Mouse (Mus musculus) lung, adult 2 months (tissue): ENCODE measurements around the gene Mipol1. TPM values are rescaled to one million over a fixed set of nuclear protein-coding genes. Genes with fewer than 3 reads are reported as not detected.

Experiments used
- DNase-seq: peaks from one replicate; pipeline ENCODE4 v3.0.0; 2022
- H3K4me1 ChIP-seq: fragments of 200-500 bp; 2 replicates; pipeline ENCODE4 v1.6.1; 2011; ENCODE audit warnings: low read length; ENCODE audit not compliant: control insufficient read depth, insufficient read depth
- H3K4me3 ChIP-seq: fragments of 200-500 bp; replicated peaks from 2 replicates; pipeline ENCODE3; 2011; ENCODE audit warnings: low read depth, mild to moderate bottlenecking, control low read depth, low read length; ENCODE audit errors: extremely low read depth
- CTCF ChIP-seq: fragments of 200-500 bp; IDR thresholded peaks from 2 replicates; pipeline ENCODE4 v1.5.1; 2011; ENCODE audit warnings: mild to moderate bottlenecking, low read length, control low read depth; ENCODE audit not compliant: insufficient read depth
- POLR2A ChIP-seq: fragments of 200-500 bp; IDR thresholded peaks from 2 replicates; pipeline ENCODE4 v1.6.1; 2011; ENCODE audit warnings: low read depth, mild to moderate bottlenecking, control low read depth, low read length, borderline replicate concordance; ENCODE audit errors: extremely low read depth
- WGBS: fragments of 180-500 bp; shearing (Covaris S2); methylation state at CpG from one replicate; pipeline ENCODE4 v1.1.7; 2018; 5-methylcytosine and 5-hydroxymethylcytosine counted together
- polyA plus RNA-seq: library from polyadenylated mRNA; depleted of rRNA; stranded (reverse); fragments of >200 nt; gene quantifications from 2 replicates; pipeline ENCODE4 v1.2.3, GENCODE M21; 2012; rRNA removed

Mipol1 gene
- polyA plus RNA-seq, result 1.6 and 1.9 TPM in 2 replicates

- Histone ChIP-seq H3K4me1 (peaks cover 3% of the 10 kb centered on the region), H3K4me3 (peak within 1 kb of the TSS; percentile 76)
- DNase-seq, result peak; percentile 86
- TF ChIP-seq POLR2A (peak; percentile 44; the same call in 1 of the 2 replicates), CTCF (no peak)
- under 1% methylated on average over 58 of the region's 58 CpGs for WGBS
Measured at GRCm38 (mm10) chr12:57230192-57230706, at the start of gene Mipol1, which contains the start of gene Prps1l3. Gene Mipol1 (plus strand): TSS chr12:57230427. Gene Prps1l3 (plus strand): TSS chr12:57230412.

- no peak for DNase-seq
- no peak for TF ChIP-seq POLR2A
- no peak for TF ChIP-seq CTCF
- Histone ChIP-seq H3K4me1 (peaks cover 1% of the 10 kb centered on the region; the same call in 1 of the 2 replicates), H3K4me3 (no peak overlapping the region)
- WGBS, result 51% methylated on average over 2 of the region's 2 CpGs
Measured at GRCm38 (mm10) chr12:57184401-57185147, 45.7 kb upstream of the Mipol1 start.

GRCm38 (mm10) chr12:57185475-57185874 lies 44.8 kb upstream of the Mipol1 start:
- H3K4me3 ChIP-seq, result no peak overlapping the region
- H3K4me1 ChIP-seq, result no peaks in the 10 kb centered on the region
- peak; percentile 19; the same call in 1 of the 2 replicates for TF ChIP-seq CTCF
- TF ChIP-seq POLR2A, result no peak
- 0% methylated on average over 1 of the region's 1 CpGs for WGBS
- no peak for DNase-seq

GRCm38 (mm10) chr12:57186126-57186525 lies 44.1 kb upstream of the Mipol1 start:
- no peak overlapping the region for H3K4me3 ChIP-seq
- no peak for DNase-seq
- no peaks in the 10 kb centered on the region for H3K4me1 ChIP-seq
- no peak for TF ChIP-seq POLR2A
- no peak for TF ChIP-seq CTCF
- WGBS, result 57% methylated on average over 2 of the region's 2 CpGs

- no peak for DNase-seq
- no peak for TF ChIP-seq CTCF
- no peak for TF ChIP-seq POLR2A
- WGBS, result 76% methylated on average over 4 of the region's 4 CpGs
- no peaks in the 10 kb centered on the region for H3K4me1 ChIP-seq
- H3K4me3 ChIP-seq, result no peak overlapping the region
Measured at GRCm38 (mm10) chr12:57187032-57187431, 43.2 kb upstream of the Mipol1 start.

GRCm38 (mm10) chr12:57194609-57195008 lies 35.6 kb upstream of the Mipol1 start:
- H3K4me3 ChIP-seq, result no peak overlapping the region
- 22% methylated on average over 3 of the region's 3 CpGs for WGBS
- H3K4me1 ChIP-seq, result no peaks in the 10 kb centered on the region
- DNase-seq, result no peak
- 0 out of 2 replicates have a peak, but pooled peaks have one; percentile 0 for TF ChIP-seq CTCF
- no peak for TF ChIP-seq POLR2A

- Histone ChIP-seq H3K4me1 (no peaks in the 10 kb centered on the region), H3K4me3 (no peak overlapping the region)
- 33% methylated on average over 8 of the region's 8 CpGs for WGBS
- no peak for DNase-seq
- TF ChIP-seq CTCF (no peak), POLR2A (no peak)
Measured at GRCm38 (mm10) chr12:57196286-57196607, 34.0 kb upstream of the Mipol1 start.

GRCm38 (mm10) chr12:57196608-57197362 lies 33.4 kb upstream of the Mipol1 start:
- H3K4me3 ChIP-seq, result peak overlapping the region; percentile 4
- TF ChIP-seq POLR2A (no peak), CTCF (no peak)
- peak; percentile 31 for DNase-seq
- H3K4me1 ChIP-seq, result no peaks in the 10 kb centered on the region
- 5% methylated on average over 59 of the region's 59 CpGs for WGBS

- H3K4me1 ChIP-seq, result no peaks in the 10 kb centered on the region
- 87% methylated on average over 10 of the region's 10 CpGs for WGBS
- peak within 1 kb of the TSS; percentile 4 for H3K4me3 ChIP-seq
- no peak for TF ChIP-seq POLR2A
- TF ChIP-seq CTCF, result no peak
- no peak for DNase-seq
Measured at GRCm38 (mm10) chr12:57197363-57198026, 32.7 kb upstream of the Mipol1 start, which contains the start of gene Slc25a21. Gene Slc25a21 (minus strand): TSS chr12:57197472.
